12 mouse cellular contexts compared by ENCODE assay signal in genomic region chr13:11959488-11960174, GRCm38 (mm10).
DNase-seq lines count a peak whose midpoint lies in the region; ATAC-seq lines count a peak whose summit lies in the region.
"Had no signal": no experiment of that assay in that cellular context is flagged by ENCODE, and none has a peak within 500 bp of the region (broad histone marks: within the 10 kb centered on the region; RNA-seq: fewer than 3 reads in every experiment).

No protein-coding gene starts in this region.

- peak; percentile 29; the same call in 1 of the 2 replicates for ATAC-seq in embryonic facial prominence, embryonic 11.5 days (replicated peaks; ENCODE audit: insufficient number of reproducible peaks, low FRiP score, low TSS enrichment, low read depth)
- ATAC-seq in limb, embryonic 11.5 days (ENCODE audit: insufficient number of reproducible peaks, low FRiP score, low TSS enrichment, low read depth): peak; percentile 51; the same call in 1 of the 2 replicates
- ATAC-seq in embryonic facial prominence, embryonic 12.5 days (ENCODE audit: insufficient number of reproducible peaks, insufficient read depth, low FRiP score, low TSS enrichment): peak; percentile 67; the same call in 1 of the 2 replicates
- ATAC-seq in megakaryocyte progenitor cell, adult 5-6 weeks (replicated peaks; ENCODE audit: poor library complexity): 0 out of 2 replicates have a peak, but pooled peaks have one; percentile 20
- ATAC-seq: intestine, embryonic 15.5 days had no signal

- H3K36me3 ChIP-seq in embryonic facial prominence, embryonic 11.5 days (replicated peaks; ENCODE audit: control insufficient read depth, insufficient read depth, low read depth, low read length): no peaks in the 10 kb centered on the region
- H3K36me3 ChIP-seq in embryonic facial prominence, embryonic 10.5 days (replicated peaks): no peaks in the 10 kb centered on the region
- no peaks in the 10 kb centered on the region for H3K36me3 ChIP-seq in limb, embryonic 11.5 days (ENCODE audit: control insufficient read depth, insufficient read depth, low read length)
- no peaks in the 10 kb centered on the region for H3K36me3 ChIP-seq in limb, embryonic 10.5 days
- no peaks in the 10 kb centered on the region for H3K36me3 ChIP-seq in embryonic facial prominence, embryonic 12.5 days
- H3K36me3 ChIP-seq: intestine, embryonic 15.5 days had no signal

- no peaks in the 10 kb centered on the region for H3K4me1 ChIP-seq in embryonic facial prominence, embryonic 11.5 days (ENCODE audit: control insufficient read depth, insufficient read depth, low read length)
- no peaks in the 10 kb centered on the region for H3K4me1 ChIP-seq in embryonic facial prominence, embryonic 10.5 days
- no peaks in the 10 kb centered on the region for H3K4me1 ChIP-seq in limb, embryonic 11.5 days (ENCODE audit: control insufficient read depth, insufficient read depth, low read length)
- H3K4me1 ChIP-seq in limb, embryonic 10.5 days: no peaks in the 10 kb centered on the region
- H3K4me1 ChIP-seq in embryonic facial prominence, embryonic 12.5 days: no peaks in the 10 kb centered on the region
- H3K4me1 ChIP-seq: intestine, embryonic 15.5 days had no signal

- no peak overlapping the region for H3K4me2 ChIP-seq in embryonic facial prominence, embryonic 11.5 days (ENCODE audit: low read depth, low read length)
- no peak overlapping the region for H3K4me2 ChIP-seq in limb, embryonic 11.5 days (ENCODE audit: low read depth, severe bottlenecking)
- no peak overlapping the region for H3K4me2 ChIP-seq in embryonic facial prominence, embryonic 12.5 days (replicated peaks)
- H3K4me2 ChIP-seq: intestine, embryonic 15.5 days had no signal

- no peaks in the 10 kb centered on the region for H3K27me3 ChIP-seq in embryonic facial prominence, embryonic 11.5 days (ENCODE audit: control insufficient read depth, insufficient read depth, low read length)
- no peaks in the 10 kb centered on the region for H3K27me3 ChIP-seq in embryonic facial prominence, embryonic 10.5 days (replicated peaks; ENCODE audit: low read depth, poor library complexity, severe bottlenecking)
- H3K27me3 ChIP-seq in limb, embryonic 11.5 days (ENCODE audit: control insufficient read depth, insufficient read depth, low read length): no peaks in the 10 kb centered on the region
- no peaks in the 10 kb centered on the region for H3K27me3 ChIP-seq in limb, embryonic 10.5 days (ENCODE audit: low read depth, poor library complexity, severe bottlenecking)
- no peaks in the 10 kb centered on the region for H3K27me3 ChIP-seq in embryonic facial prominence, embryonic 12.5 days
- H3K27me3 ChIP-seq: intestine, embryonic 15.5 days had no signal

- H3K4me3 ChIP-seq in embryonic facial prominence, embryonic 11.5 days (ENCODE audit: low read depth, low read length): no peak overlapping the region
- no peak overlapping the region for H3K4me3 ChIP-seq in embryonic facial prominence, embryonic 10.5 days
- no peak overlapping the region for H3K4me3 ChIP-seq in limb, embryonic 11.5 days (ENCODE audit: low read depth, low read length)
- H3K4me3 ChIP-seq in limb, embryonic 10.5 days: no peak overlapping the region
- no peak overlapping the region for H3K4me3 ChIP-seq in embryonic facial prominence, embryonic 12.5 days
- H3K4me3 ChIP-seq: intestine, embryonic 15.5 days; left cerebral cortex, adult 2 months; myocyte had no signal

- H3K9me3 ChIP-seq in embryonic facial prominence, embryonic 11.5 days (replicated peaks; ENCODE audit: control insufficient read depth, low read length): no peaks in the 10 kb centered on the region
- no peaks in the 10 kb centered on the region for H3K9me3 ChIP-seq in embryonic facial prominence, embryonic 10.5 days
- no peaks in the 10 kb centered on the region; the same call in 1 of the 2 replicates for H3K9me3 ChIP-seq in limb, embryonic 11.5 days (ENCODE audit: control insufficient read depth, low read length)
- H3K9me3 ChIP-seq in limb, embryonic 10.5 days (replicated peaks): no peaks in the 10 kb centered on the region
- H3K9me3 ChIP-seq in embryonic facial prominence, embryonic 12.5 days: no peaks in the 10 kb centered on the region
- H3K9me3 ChIP-seq: intestine, embryonic 15.5 days had no signal

- DNase-seq in embryonic facial prominence, embryonic 11.5 days (ENCODE audit: low spot score): no peak
- DNase-seq in embryonic facial prominence, embryonic 10.5 days (ENCODE audit: low spot score): no peak
- no peak for DNase-seq in limb, embryonic 11.5 days (ENCODE audit: low spot score)
- no peak for DNase-seq in limb, embryonic 10.5 days (ENCODE audit: low spot score)
- no peak for DNase-seq in spleen, adult 12 weeks (ENCODE audit: low spot score)
- no peak for DNase-seq in heart, postnatal 10 days
- DNase-seq: lung, adult 2 months had no signal

- no peak overlapping the region for H3K27ac ChIP-seq in embryonic facial prominence, embryonic 11.5 days (replicated peaks; ENCODE audit: low read depth, low read length)
- no peak overlapping the region for H3K27ac ChIP-seq in embryonic facial prominence, embryonic 10.5 days (replicated peaks)
- no peak overlapping the region for H3K27ac ChIP-seq in limb, embryonic 11.5 days (replicated peaks; ENCODE audit: low read depth, low read length)
- no peak overlapping the region for H3K27ac ChIP-seq in limb, embryonic 10.5 days
- no peak overlapping the region for H3K27ac ChIP-seq in embryonic facial prominence, embryonic 12.5 days
- H3K27ac ChIP-seq: intestine, embryonic 15.5 days; left cerebral cortex, adult 2 months had no signal

- H3K9ac ChIP-seq in embryonic facial prominence, embryonic 11.5 days (replicated peaks; ENCODE audit: low read length): no peak overlapping the region
- no peak overlapping the region for H3K9ac ChIP-seq in limb, embryonic 11.5 days (ENCODE audit: low read length)
- H3K9ac ChIP-seq in embryonic facial prominence, embryonic 12.5 days: no peak overlapping the region
- H3K9ac ChIP-seq: intestine, embryonic 15.5 days had no signal

- intact Hi-C loops in heart, postnatal 10 days (cut with DNase I): no loop called here
